Mouse (Mus musculus): Measurements from ENCODE around the gene Limk1. TPM values are rescaled to one million over a fixed set of nuclear protein-coding genes. Genes with fewer than 3 reads are reported as not detected.

Limk1 gene
- polyA plus RNA-seq, 1 experiment: 32.2 TPM

GRCm38 (mm10) chr5:134727001-134727639 is 38.7 kb upstream of the Limk1 start:
- H3K36me3 ChIP-seq (ENCODE audit: control insufficient read depth, insufficient read depth): no peaks in the 10 kb centered on the region

DNA sequence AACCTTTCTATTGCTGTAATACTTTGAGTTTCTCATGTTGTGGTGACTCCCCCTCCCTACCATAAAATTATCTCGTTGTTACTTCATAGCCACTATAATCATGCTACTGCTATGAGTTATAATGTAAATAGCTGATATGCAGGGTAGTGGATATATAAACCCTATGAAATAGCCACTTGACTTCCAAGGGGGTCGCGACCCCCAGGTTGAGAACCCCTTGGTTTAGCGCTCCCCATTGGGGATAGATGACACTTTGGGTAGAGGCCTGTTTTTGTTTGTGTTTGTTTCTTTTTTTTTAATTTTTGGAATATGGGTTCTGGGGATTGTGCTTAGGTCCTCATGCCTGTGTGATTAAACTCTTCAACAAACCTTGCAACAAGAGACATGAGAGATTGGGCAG is 36.9 kb upstream of the Limk1 start:
- Histone ChIP-seq H3ac (ENCODE audit: control insufficient read depth, insufficient read length, low read depth) (no peak overlapping the region), H3K4me3 (ENCODE audit: insufficient read depth, poor library complexity, severe bottlenecking) (no peak overlapping the region), H3K79me3 (ENCODE audit: low read depth) (no peaks in the 10 kb centered on the region), H3K79me2 (ENCODE audit: control insufficient read depth, insufficient read depth) (no peaks in the 10 kb centered on the region), H3K36me3 (ENCODE audit: control insufficient read depth, insufficient read depth) (no peaks in the 10 kb centered on the region), H3K27me3 (ENCODE audit: control insufficient read depth, insufficient read depth, insufficient read length) (peaks cover 42% of the 10 kb centered on the region)
- TF ChIP-seq CTCF (IDR thresholded peaks at IDR 0.05; ENCODE audit: control insufficient read depth, insufficient read depth, insufficient read length): no peak
- TF ChIP-seq MAX (IDR thresholded peaks at IDR 0.05): no peak
- no peak for TF ChIP-seq MYOD1 (IDR thresholded peaks at IDR 0.05; ENCODE audit: control insufficient read depth, insufficient read length, low read depth)
- no peak for TF ChIP-seq USF1 (IDR thresholded peaks at IDR 0.05; ENCODE audit: low read depth)
- no peak for TF ChIP-seq FOSL1 (IDR thresholded peaks at IDR 0.05; ENCODE audit: insufficient read depth, low read length, poor library complexity, severe bottlenecking)
- no peak for TF ChIP-seq CEBPB (IDR thresholded peaks at IDR 0.05; ENCODE audit: low read depth)
- no peak for TF ChIP-seq MYOG (IDR thresholded peaks at IDR 0.05; ENCODE audit: control insufficient read depth, extremely low read depth, insufficient read length)

More at GRCm38 (mm10) chr5:134727001-134727639, 38.7 kb upstream of the Limk1 start:
- Histone ChIP-seq H3K79me3 (ENCODE audit: low read depth) (no peaks in the 10 kb centered on the region), H3K27me3 (ENCODE audit: control insufficient read depth, insufficient read depth, insufficient read length) (peaks cover 26% of the 10 kb centered on the region), H3ac (ENCODE audit: control insufficient read depth, insufficient read length, low read depth) (no peak overlapping the region), H3K4me3 (ENCODE audit: insufficient read depth, poor library complexity, severe bottlenecking) (no peak overlapping the region), H3K79me2 (ENCODE audit: control insufficient read depth, insufficient read depth) (no peaks in the 10 kb centered on the region)
- no peak for TF ChIP-seq MYOD1 (IDR thresholded peaks at IDR 0.05; ENCODE audit: control insufficient read depth, insufficient read length, low read depth)

DNA sequence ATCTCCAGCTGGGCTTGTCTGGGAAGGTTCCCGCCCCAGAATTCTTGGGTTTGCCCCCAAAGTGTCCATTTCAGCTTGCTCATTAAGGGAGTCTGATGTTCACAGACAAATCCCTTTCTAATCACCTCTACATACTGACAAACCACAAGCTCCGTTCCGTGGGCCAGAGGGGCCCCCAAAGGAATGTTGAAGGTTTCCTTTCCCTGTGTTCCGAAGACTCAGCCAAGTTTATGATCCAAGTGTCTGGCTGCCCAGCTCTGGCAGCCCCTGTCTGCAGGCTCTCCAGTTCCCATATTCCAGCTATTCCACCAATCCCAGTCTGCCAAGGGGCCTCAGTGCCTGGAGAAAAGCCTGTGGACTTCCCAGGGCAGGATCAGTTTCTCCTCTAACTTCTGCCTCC is 31.7 kb upstream of the Limk1 start:
- Histone ChIP-seq H3ac (ENCODE audit: control insufficient read depth, insufficient read length, low read depth) (no peak overlapping the region), H3K79me3 (ENCODE audit: low read depth) (no peaks in the 10 kb centered on the region), H3K79me2 (ENCODE audit: control insufficient read depth, insufficient read depth) (no peaks in the 10 kb centered on the region), H3K36me3 (ENCODE audit: control insufficient read depth, insufficient read depth) (no peaks in the 10 kb centered on the region), H3K27me3 (ENCODE audit: control insufficient read depth, insufficient read depth, insufficient read length) (peaks cover 61% of the 10 kb centered on the region), H3K4me3 (ENCODE audit: insufficient read depth, poor library complexity, severe bottlenecking) (no peak overlapping the region)
- TF ChIP-seq CEBPB (IDR thresholded peaks at IDR 0.05; ENCODE audit: low read depth) (no peak), MYOD1 (IDR thresholded peaks at IDR 0.05; ENCODE audit: control insufficient read depth, insufficient read length, low read depth) (no peak), MAX (IDR thresholded peaks at IDR 0.05) (no peak), MYOG (IDR thresholded peaks at IDR 0.05; ENCODE audit: control insufficient read depth, extremely low read depth, insufficient read length) (no peak), CTCF (IDR thresholded peaks at IDR 0.05; ENCODE audit: control insufficient read depth, insufficient read depth, insufficient read length) (no peak), USF1 (IDR thresholded peaks at IDR 0.05; ENCODE audit: low read depth) (no peak), FOSL1 (IDR thresholded peaks at IDR 0.05; ENCODE audit: insufficient read depth, low read length, poor library complexity, severe bottlenecking) (no peak)

GRCm38 (mm10) chr5:134711076-134711475 is 22.7 kb upstream of the Limk1 start:
- Histone ChIP-seq H3K79me3 (ENCODE audit: low read depth) (no peaks in the 10 kb centered on the region), H3K36me3 (ENCODE audit: control insufficient read depth, insufficient read depth) (no peaks in the 10 kb centered on the region), H3K79me2 (ENCODE audit: control insufficient read depth, insufficient read depth) (no peaks in the 10 kb centered on the region), H3ac (ENCODE audit: control insufficient read depth, insufficient read length, low read depth) (no peak overlapping the region), H3K27me3 (ENCODE audit: control insufficient read depth, insufficient read depth, insufficient read length) (peaks cover 41% of the 10 kb centered on the region), H3K4me3 (ENCODE audit: insufficient read depth, poor library complexity, severe bottlenecking) (no peak overlapping the region)
- no peak for TF ChIP-seq FOSL1 (IDR thresholded peaks at IDR 0.05; ENCODE audit: insufficient read depth, low read length, poor library complexity, severe bottlenecking)
- no peak for TF ChIP-seq MAX (IDR thresholded peaks at IDR 0.05)
- TF ChIP-seq USF1 (IDR thresholded peaks at IDR 0.05; ENCODE audit: low read depth): no peak
- no peak for TF ChIP-seq CEBPB (IDR thresholded peaks at IDR 0.05; ENCODE audit: low read depth)
- no peak for TF ChIP-seq MYOD1 (IDR thresholded peaks at IDR 0.05; ENCODE audit: control insufficient read depth, insufficient read length, low read depth)
- no peak for TF ChIP-seq CTCF (IDR thresholded peaks at IDR 0.05; ENCODE audit: control insufficient read depth, insufficient read depth, insufficient read length)
- no peak for TF ChIP-seq MYOG (IDR thresholded peaks at IDR 0.05; ENCODE audit: control insufficient read depth, extremely low read depth, insufficient read length)

- H3K79me2 ChIP-seq (ENCODE audit: control insufficient read depth, insufficient read depth): no peaks in the 10 kb centered on the region
- no peaks in the 10 kb centered on the region for H3K36me3 ChIP-seq (ENCODE audit: control insufficient read depth, insufficient read depth)
- TF ChIP-seq USF1 (IDR thresholded peaks at IDR 0.05; ENCODE audit: low read depth) (no peak), MYOD1 (IDR thresholded peaks at IDR 0.05; ENCODE audit: control insufficient read depth, insufficient read length, low read depth) (no peak), MYOG (IDR thresholded peaks at IDR 0.05; ENCODE audit: control insufficient read depth, extremely low read depth, insufficient read length) (no peak), CEBPB (IDR thresholded peaks at IDR 0.05; ENCODE audit: low read depth) (no peak), CTCF (IDR thresholded peaks at IDR 0.05; ENCODE audit: control insufficient read depth, insufficient read depth, insufficient read length) (no peak), MAX (IDR thresholded peaks at IDR 0.05) (no peak), FOSL1 (IDR thresholded peaks at IDR 0.05; ENCODE audit: insufficient read depth, low read length, poor library complexity, severe bottlenecking) (no peak)
- H3K4me3 ChIP-seq (ENCODE audit: insufficient read depth, poor library complexity, severe bottlenecking): no peak overlapping the region
- H3ac ChIP-seq (ENCODE audit: control insufficient read depth, insufficient read length, low read depth): no peak overlapping the region
- peaks cover 31% of the 10 kb centered on the region for H3K27me3 ChIP-seq (ENCODE audit: control insufficient read depth, insufficient read depth, insufficient read length)
- no peaks in the 10 kb centered on the region for H3K79me3 ChIP-seq (ENCODE audit: low read depth)
Observed at GRCm38 (mm10) chr5:134709275-134709674, 20.9 kb upstream of the Limk1 start.

DNA sequence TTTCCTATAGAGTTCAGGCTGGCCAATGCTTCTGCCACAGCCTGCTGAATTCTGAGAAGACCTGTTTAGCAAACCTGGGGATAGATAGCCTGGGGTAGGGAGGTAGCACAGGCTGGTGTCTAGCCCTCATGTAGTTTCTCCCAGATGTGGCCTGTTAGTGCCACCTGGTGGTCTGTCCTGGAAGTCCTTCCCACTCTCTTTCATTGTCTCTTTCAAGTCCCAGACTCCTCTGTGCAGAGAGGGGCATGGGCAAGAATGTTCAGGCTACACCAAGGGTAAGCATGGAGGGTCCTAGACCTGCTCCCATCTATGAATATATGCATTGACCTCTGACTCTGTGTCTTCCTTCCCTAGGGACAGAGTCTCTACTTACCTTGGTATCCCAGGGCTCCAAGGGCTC is 15.8 kb upstream of the Limk1 start:
- Histone ChIP-seq H3K79me2 (ENCODE audit: control insufficient read depth, insufficient read depth) (no peaks in the 10 kb centered on the region), H3K79me3 (ENCODE audit: low read depth) (no peaks in the 10 kb centered on the region), H3K36me3 (ENCODE audit: control insufficient read depth, insufficient read depth) (no peaks in the 10 kb centered on the region), H3K27me3 (ENCODE audit: control insufficient read depth, insufficient read depth, insufficient read length) (peaks cover 40% of the 10 kb centered on the region), H3ac (ENCODE audit: control insufficient read depth, insufficient read length, low read depth) (no peak overlapping the region), H3K4me3 (ENCODE audit: insufficient read depth, poor library complexity, severe bottlenecking) (no peak overlapping the region)
- no peak for TF ChIP-seq MYOG (IDR thresholded peaks at IDR 0.05; ENCODE audit: control insufficient read depth, extremely low read depth, insufficient read length)
- peak; percentile 63 for TF ChIP-seq CTCF (IDR thresholded peaks at IDR 0.05; ENCODE audit: control insufficient read depth, insufficient read depth, insufficient read length)
- TF ChIP-seq MYOD1 (IDR thresholded peaks at IDR 0.05; ENCODE audit: control insufficient read depth, insufficient read length, low read depth): no peak

Data from C2C12 (cell line).